Mouse (Mus musculus) gastrocnemius, adult 2 months (tissue): ENCODE measurements around the gene Slco3a1. TPM values are rescaled to one million over a fixed set of nuclear protein-coding genes. Genes with fewer than 3 reads are reported as not detected.

ENCODE experiments used
- DNase-seq: peaks from one replicate; pipeline ENCODE4 v3.0.0; 2022
- H3K27ac ChIP-seq: fragments of 200-600 bp; 2 replicates; pipeline ENCODE4 v1.8.1; 2022; ENCODE audit warnings: mild to moderate bottlenecking
- H3K4me3 ChIP-seq: fragments of 200-600 bp; 2 replicates; pipeline ENCODE4 v1.8.1; 2022; ENCODE audit warnings: mild to moderate bottlenecking, moderate library complexity
- CTCF ChIP-seq: fragments of 200-600 bp; IDR thresholded peaks from 2 replicates; pipeline ENCODE4 v1.8.1; 2022; ENCODE audit warnings: antibody characterized with exemption, mild to moderate bottlenecking, moderate library complexity
- intact Hi-C: fragments of 180-260 bp; cut with DNase I; formaldehyde crosslinking; loops from one replicate; pipeline ENCODE4 v1.15.1; 2025
- long read RNA-seq, 2 experiments: library from polyadenylated mRNA; stranded (forward); transcript quantifications; one replicate each; pipeline ENCODE4 v2.0.0; 2021
- total RNA-seq, 2 experiments: library from RNA; stranded (reverse); gene quantifications; 2 replicates each; pipeline ENCODE4 v1.2.3; 2021

Gene Slco3a1
- 10 to 100 TPM; 67.1 to 83.8 TPM for total RNA-seq
- long read RNA-seq, experiment 1, full-length matches to known transcripts: 130 of 166 reads
- long read RNA-seq, experiment 1, partial matches to known transcripts: 9 of 166 reads
- long read RNA-seq, experiment 1, other reads (novel, unspliced or antisense): 27 of 166 reads
- long read RNA-seq, experiment 2, full-length matches to known transcripts: 152 of 191 reads
- long read RNA-seq, experiment 2, partial matches to known transcripts: 7 of 191 reads
- long read RNA-seq, experiment 2, other reads (novel, unspliced or antisense): 32 of 191 reads

DNA sequence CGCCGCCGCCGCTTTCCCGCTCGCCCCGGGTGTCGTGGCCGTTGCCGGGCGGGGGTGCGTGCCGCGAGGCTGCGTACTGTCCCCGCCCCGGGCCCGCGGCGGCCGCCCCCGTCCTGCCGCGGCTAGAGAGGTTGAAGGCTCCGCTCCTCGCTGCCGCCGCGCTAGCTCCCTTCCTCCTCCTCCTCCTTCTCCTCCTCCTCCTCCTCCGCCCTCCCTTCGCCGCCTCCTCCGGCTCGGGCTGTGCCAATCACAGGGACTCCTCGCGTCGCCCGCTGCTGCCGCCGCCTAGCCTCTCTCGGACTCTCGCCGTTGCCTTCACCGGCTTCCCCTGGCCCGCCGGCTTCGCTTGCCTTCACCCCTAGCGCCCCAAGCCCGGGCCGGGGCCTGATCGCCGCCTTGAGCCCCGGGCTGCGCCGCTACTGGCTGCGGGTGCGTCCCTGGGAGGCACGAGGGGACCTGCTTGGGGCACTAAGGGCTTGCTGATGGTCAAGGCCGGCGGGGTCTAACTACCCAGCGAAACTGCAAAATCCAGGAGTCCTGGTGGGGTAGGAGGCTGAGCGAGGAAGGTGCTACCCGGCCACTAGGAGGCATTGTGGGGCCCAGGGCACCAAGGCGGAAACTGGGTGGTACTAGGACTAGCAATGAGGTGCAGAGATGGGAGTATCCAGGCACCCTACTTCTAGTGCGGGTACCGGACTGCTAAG lies at the start of gene Slco3a1:
TSS of gene Slco3a1 (minus strand) at position 173 of the 704 bp plus-strand sequence.
- intact Hi-C loops: loop anchor here (2.0 to 10.0 kb wide), 5 partner anchors 132 to 554 kb away; no protein-coding TSS in a partner anchor
- peak; percentile 91 for DNase-seq
- H3K27ac ChIP-seq: peak within 1 kb of the TSS; percentile 92
- peak within 1 kb of the TSS; percentile 96 for H3K4me3 ChIP-seq
- TF ChIP-seq CTCF: peak; percentile 66

DNA sequence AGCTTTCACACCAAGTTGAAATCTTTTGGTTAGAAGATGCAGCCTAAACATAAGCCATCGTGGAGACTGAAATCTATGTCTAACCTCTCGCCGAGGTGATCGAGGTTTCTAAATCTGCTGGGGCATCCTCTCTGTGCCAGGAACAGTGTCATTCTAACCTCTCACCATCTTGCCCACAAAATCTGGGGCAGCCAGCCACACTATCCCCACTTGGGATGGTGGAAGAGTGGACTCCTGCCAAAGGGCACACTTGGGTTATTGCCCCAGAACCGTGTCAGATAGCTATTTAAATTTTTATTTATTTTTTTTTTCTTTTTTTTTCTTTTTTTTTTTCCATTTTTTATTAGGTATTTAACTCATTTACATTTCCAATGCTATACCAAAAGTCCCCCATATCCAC lies 46.4 kb upstream of the Slco3a1 start:
- H3K27ac ChIP-seq: peak overlapping the region; percentile 67
- no peak overlapping the region; the same call in 1 of the 2 replicates for H3K4me3 ChIP-seq
- intact Hi-C loops: no loop called here
- TF ChIP-seq CTCF: no peak
- DNase-seq: peak; percentile 84

DNA sequence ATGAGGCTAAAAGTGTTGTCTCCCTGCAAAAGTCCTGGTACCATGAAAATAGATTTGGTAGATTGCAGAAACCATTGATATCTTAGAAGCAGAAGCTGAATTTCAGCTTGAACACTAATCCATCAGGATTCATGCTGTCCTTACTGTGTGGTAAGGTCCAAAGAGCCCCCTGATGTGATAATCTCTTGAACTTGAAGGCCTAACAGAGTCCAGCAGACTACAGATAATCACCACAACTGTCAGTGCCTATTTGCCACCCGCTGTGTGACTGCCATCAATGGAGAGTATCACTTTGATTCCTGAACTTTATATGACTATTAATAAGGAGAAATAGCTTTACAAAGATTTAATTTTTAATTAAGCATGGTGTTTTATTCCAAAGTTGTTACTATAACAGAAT lies 24.8 kb upstream of the Slco3a1 start:
- TF ChIP-seq CTCF: no peak
- intact Hi-C loops: no loop called here
- H3K4me3 ChIP-seq: no peak overlapping the region
- H3K27ac ChIP-seq: no peak overlapping the region
- no peak for DNase-seq

DNA sequence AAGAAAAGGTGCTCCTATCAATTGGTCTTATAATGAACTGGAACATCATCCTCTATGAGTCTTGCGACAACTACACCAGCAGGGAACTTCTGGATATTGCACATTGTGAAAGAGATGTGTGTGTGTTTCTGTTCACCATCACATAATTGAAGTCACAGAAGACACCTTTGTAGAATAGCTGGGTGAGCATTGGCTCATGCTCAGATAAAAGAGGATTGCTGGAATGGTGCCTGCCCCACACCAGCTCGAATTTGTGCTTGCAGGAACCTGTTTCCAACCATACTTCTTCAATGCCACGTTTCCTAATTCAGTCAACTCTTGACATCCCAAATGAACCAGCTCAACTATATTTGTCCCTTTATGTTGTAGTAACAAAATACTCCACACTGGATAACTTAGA lies 21.1 kb upstream of the Slco3a1 start:
- Histone ChIP-seq H3K4me3 (no peak overlapping the region), H3K27ac (no peak overlapping the region)
- intact Hi-C loops: no loop called here
- no peak for TF ChIP-seq CTCF
- DNase-seq: no peak

DNA sequence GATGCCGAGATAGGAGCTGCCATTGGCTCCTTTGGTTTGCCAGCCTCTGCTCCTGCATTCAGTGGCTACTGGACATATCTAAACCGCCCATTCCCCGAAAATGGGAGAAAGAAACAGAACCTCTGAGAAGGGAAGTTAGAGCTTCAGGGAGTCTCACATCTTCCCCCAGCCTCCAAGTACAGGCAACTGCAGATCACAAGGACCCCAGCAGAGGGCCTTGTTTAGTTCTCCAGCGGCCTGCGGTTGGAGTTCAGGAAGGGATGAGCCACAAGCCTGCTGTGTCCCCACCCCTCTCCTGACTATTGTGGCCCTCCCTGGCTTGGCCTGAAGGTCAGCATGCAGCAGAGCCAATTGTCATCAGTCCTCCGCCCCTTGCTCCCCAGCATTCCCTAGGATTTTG lies 836 bp upstream of the Slco3a1 start:
- peak overlapping the region; percentile 92 for H3K27ac ChIP-seq
- peak overlapping the region; percentile 96 for H3K4me3 ChIP-seq
- peak; percentile 78 for DNase-seq
- intact Hi-C loops: loop anchor here (2.0 to 10.0 kb wide), 4 partner anchors 147 to 553 kb away; no protein-coding TSS in a partner anchor
- peak; percentile 62 for TF ChIP-seq CTCF

DNA sequence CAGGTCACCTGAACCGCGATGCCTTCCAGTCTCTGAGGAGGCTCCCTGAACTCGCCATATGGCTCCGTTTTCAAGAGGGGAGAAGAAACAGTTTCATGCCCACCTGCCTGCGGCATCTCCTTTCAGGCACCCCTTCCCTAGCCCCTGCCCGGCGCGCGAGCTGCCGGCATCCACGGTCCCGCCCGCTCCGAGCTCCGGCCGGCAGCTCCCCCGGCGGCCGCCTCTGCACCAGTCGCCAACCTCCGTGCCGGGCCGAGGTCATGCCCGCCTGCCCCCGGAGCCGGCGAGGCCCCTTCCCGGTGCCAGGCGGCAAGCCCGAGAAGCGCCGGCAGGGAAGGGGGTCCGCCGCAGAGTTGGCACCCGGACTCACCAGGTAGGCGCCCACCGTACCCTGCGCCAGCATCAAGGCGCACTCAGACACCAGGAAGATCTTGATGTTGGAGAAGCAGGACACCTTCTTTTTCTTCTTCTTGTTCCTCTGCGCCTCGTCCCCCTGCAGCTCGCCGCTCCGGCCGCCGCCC lies 479 bp downstream of the Slco3a1 start:
- peak overlapping the region; percentile 92 for H3K27ac ChIP-seq
- intact Hi-C loops: loop anchor here (2.0 to 10.0 kb wide), 4 partner anchors 132 to 555 kb away; no protein-coding TSS in a partner anchor

DNA sequence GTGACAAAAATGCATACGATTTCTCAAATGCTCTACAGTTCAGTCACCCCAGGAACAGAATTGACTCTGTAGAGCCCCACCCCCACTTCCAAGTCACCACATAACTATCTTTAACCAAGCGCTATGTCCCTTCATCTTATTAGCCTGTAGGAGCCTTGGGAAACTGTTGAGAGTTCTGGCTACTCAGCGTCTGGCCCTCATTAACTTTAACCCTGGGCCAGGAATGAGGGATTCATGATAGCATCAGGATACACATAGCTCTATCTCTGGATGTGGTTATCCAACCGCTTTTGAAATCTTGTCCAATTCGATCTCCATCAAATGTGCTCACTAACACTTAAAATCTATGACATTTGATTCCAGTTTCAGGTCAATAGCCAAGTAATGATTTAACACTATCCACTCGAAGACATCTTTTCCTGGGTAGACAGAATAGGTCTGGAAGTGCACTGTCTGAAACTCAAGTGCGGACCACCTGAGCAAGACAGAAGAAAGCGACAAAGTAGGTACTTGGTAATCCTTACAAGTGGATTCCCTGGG lies 1.4 kb downstream of the Slco3a1 start:
- intact Hi-C loops: loop anchor here (5.0 to 10.0 kb wide), 2 partner anchors 131 to 212 kb away; no protein-coding TSS in a partner anchor
- H3K27ac ChIP-seq: peak overlapping the region; percentile 92
- DNase-seq: no peak
- H3K4me3 ChIP-seq: peak overlapping the region; percentile 96
- no peak for TF ChIP-seq CTCF

More for the DNA sequence above, 479 bp downstream of the Slco3a1 start:
- peak; percentile 63 for TF ChIP-seq CTCF
- peak overlapping the region; percentile 96 for H3K4me3 ChIP-seq
- peak; percentile 85 for DNase-seq

DNA sequence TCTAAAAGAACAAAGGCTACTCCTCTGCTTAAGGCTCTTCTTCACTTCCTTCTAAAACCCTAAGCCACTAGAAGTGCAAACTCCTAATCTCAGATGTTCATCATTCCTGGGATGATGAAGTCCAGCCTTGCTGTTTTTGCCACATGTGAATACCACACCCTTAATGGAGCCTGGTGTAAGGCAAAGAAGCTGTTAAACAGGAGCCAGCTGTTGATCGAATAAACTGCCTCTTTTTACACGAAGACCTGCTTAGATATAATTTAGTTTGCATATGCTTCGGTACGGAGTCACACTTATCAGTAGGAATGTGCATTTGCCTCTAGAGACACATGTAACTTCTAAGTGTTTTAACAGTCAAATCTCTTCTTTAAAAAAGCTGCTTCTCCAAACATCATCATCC lies 2.0 kb downstream of the Slco3a1 start:
- Histone ChIP-seq H3K27ac (peak overlapping the region; percentile 92), H3K4me3 (peak overlapping the region; percentile 96)
- DNase-seq: no peak
- intact Hi-C loops: loop anchor here (5.0 to 10.0 kb wide), 2 partner anchors 130 to 212 kb away; no protein-coding TSS in a partner anchor
- TF ChIP-seq CTCF: no peak

DNA sequence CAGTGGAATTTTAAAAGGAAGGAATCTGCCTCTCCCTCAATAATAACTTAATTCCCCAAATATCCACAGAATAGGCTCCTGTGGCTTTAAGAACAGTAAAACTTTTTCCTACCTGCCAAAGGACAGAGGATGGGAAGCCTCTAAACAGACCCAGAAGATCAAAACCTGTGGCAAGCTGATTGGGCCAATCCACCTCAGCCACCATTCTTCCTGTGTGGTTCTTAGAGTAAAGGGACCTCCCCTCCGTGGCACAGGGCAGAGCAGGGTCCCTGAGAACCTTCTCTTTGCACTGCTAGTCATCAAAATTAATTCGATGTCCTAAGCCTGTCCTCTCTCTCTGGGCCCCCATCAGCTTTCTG lies 2.6 kb downstream of the Slco3a1 start:
- Histone ChIP-seq H3K27ac (peak overlapping the region; percentile 92), H3K4me3 (peak overlapping the region; percentile 96)
- TF ChIP-seq CTCF: no peak
- DNase-seq: no peak
- intact Hi-C loops: loop anchor here (5.0 to 10.0 kb wide), 2 partner anchors 130 to 213 kb away; no protein-coding TSS in a partner anchor

DNA sequence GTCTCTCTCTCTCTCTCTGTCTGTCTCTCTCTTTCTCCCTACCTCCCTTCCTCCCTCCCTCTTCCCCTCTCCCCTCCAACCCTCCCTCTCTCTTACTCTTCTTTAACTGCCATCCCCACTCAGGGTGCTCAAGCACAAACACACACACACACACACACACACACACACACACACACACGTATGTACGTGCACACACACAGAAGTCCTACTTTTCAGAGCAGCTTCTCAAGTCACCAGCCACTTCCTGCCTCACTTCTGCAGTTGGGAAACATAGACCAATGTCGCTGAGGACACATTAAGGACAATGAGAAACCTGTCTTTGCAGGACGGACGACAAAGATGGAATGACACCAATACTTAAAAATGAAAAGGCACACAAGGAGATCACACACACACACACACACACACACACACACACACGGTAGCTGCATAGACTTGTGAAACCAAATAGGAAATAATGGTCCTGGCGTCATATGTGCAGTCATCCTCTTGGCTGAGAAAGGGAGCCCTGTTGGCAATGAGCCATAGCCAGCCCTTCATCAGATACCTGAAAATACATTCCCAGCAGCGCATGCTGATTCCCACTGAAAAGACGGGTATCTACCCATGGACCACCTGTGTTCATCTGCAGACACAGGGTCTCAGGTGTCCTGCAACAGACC lies 3.1 kb downstream of the Slco3a1 start:
- TF ChIP-seq CTCF: no peak

DNA sequence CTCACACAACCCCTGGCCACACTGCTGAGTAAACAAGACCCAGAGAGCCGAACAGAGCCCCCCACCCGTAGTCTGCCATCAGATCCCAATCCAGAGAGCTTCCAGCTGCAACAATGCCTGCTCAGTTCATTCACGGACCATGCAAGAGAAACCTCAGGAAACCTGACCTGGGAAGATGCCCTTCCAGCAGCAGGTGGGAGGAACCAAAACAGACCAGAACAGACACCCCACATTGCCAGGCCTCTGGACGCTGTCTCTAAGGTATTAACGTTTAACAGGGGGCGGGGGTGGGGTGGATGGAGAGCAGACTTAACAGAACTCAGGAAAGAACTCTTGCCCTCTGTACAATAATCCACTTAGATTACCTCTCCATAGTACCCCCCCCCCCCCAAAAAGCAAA lies 4.9 kb downstream of the Slco3a1 start:
- DNase-seq: no peak
- H3K27ac ChIP-seq: no peak overlapping the region
- no peak for TF ChIP-seq CTCF
- H3K4me3 ChIP-seq: no peak overlapping the region
- intact Hi-C loops: loop anchor here (5.0 to 10.0 kb wide), 2 partner anchors 127 to 215 kb away; no protein-coding TSS in a partner anchor

More for the DNA sequence above, 3.1 kb downstream of the Slco3a1 start:
- peak overlapping the region; percentile 96 for H3K4me3 ChIP-seq
- DNase-seq: no peak
- intact Hi-C loops: loop anchor here (5.0 to 10.0 kb wide), 2 partner anchors 129 to 213 kb away; no protein-coding TSS in a partner anchor
- H3K27ac ChIP-seq: no peak overlapping the region

DNA sequence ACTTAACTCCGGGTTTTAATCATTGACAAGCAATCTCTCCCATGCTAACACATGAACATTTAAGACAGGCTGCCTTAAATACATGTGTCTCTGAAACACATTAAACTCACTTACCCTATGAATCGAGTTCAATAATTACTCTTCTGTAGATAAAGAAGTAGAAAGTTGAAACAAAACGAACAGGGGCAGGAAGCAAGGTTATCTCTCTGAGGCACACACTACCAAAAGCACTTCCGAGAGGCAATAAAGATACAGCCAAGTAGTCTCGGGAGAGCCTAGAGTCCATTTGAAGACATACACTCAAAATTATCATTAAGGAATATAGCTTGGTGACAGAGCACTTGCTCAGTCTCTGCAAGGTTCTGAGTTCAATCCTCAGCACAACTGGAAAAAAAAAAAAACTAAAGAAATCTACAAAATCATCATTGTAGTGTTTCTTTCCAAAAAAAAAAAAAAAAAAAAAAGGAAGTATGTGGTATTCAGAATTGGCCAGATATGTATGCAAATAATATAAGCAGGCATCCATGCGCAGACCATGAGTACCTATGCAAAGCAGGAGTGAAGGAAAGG lies 5.5 kb downstream of the Slco3a1 start:
- TF ChIP-seq CTCF: no peak
- Histone ChIP-seq H3K4me3 (no peak overlapping the region), H3K27ac (no peak overlapping the region)
- intact Hi-C loops: no loop called here
- DNase-seq: no peak
